Mouse (Mus musculus) heart, postnatal 0 days (tissue): ENCODE data around the gene Egln1. TPM values are rescaled to one million over a fixed set of nuclear protein-coding genes. Genes with fewer than 3 reads are reported as not detected.

Experiments used
- ATAC-seq: fragments of 200-750 bp; cut with Nextera tagmentation; 2 replicates; pipeline ENCODE4 v1.8.0; 2017; ENCODE audit warnings: low read depth, moderate number of reproducible peaks, moderate library complexity; ENCODE audit not compliant: insufficient read depth
- DNase-seq: peaks from one replicate; pipeline ENCODE4 v3.0.0-alpha.2; 2016; ENCODE audit warnings: low spot score
- H3K27ac ChIP-seq: fragments of 300-500 bp; sonication (generic); 2 replicates; pipeline ENCODE4 v1.5.1; 2014; ENCODE audit warnings: low read depth, mild to moderate bottlenecking
- H3K27me3 ChIP-seq: fragments of 300-500 bp; sonication (generic); 2 replicates; pipeline ENCODE4 v1.6.1; 2014; ENCODE audit warnings: low read length, mixed read lengths; ENCODE audit not compliant: control insufficient read depth, insufficient read depth
- H3K36me3 ChIP-seq: fragments of 300-500 bp; sonication (generic); replicated peaks from 2 replicates; pipeline ENCODE4 v1.6.1; 2014; ENCODE audit warnings: low read length, mixed read lengths; ENCODE audit not compliant: control insufficient read depth, insufficient read depth
- H3K4me1 ChIP-seq: fragments of 300-500 bp; sonication (generic); 2 replicates; pipeline ENCODE4 v1.6.1; 2014; ENCODE audit warnings: antibody characterized with exemption; ENCODE audit not compliant: control insufficient read depth, insufficient read depth
- H3K4me2 ChIP-seq: fragments of 300-500 bp; sonication (generic); 2 replicates; pipeline ENCODE4 v1.6.1; 2014; ENCODE audit warnings: low read depth, mild to moderate bottlenecking, low read length, moderate library complexity
- H3K4me3 ChIP-seq: fragments of 300-500 bp; sonication (generic); 2 replicates; pipeline ENCODE4 v1.5.1; 2014; ENCODE audit warnings: low read depth, low read length
- H3K9ac ChIP-seq: fragments of 300-500 bp; sonication (generic); replicated peaks from 2 replicates; pipeline ENCODE4 v1.6.1; 2014; ENCODE audit warnings: low read depth, low read length, mixed read lengths
- H3K9me3 ChIP-seq: fragments of 300-500 bp; sonication (generic); replicated peaks from 2 replicates; pipeline ENCODE4 v1.6.1; 2016; ENCODE audit warnings: low read length; ENCODE audit not compliant: control insufficient read depth
- CTCF ChIP-seq: IDR thresholded peaks from 2 replicates; pipeline ENCODE4 v1.5.1; 2016; ENCODE audit warnings: antibody characterized with exemption, control low read depth, low read depth
- EP300 ChIP-seq: IDR thresholded peaks from 2 replicates; pipeline ENCODE4 v1.6.1; 2016; ENCODE audit warnings: antibody characterized with exemption, low read depth
- WGBS: fragments of 180-500 bp; shearing (Covaris S2); extraction: QIAGEN DNeasy Blood & Tissue Kit; methylation state at CpG from one replicate; pipeline ENCODE4 v1.1.7; 2014; 5-methylcytosine and 5-hydroxymethylcytosine counted together
- polyA plus RNA-seq: library from polyadenylated mRNA; unstranded; fragments of >200 nt; fragmentation: Nextera tagmentation; extraction: Ambion mirVana; gene quantifications from 2 replicates; pipeline ENCODE4 v1.2.1, GENCODE M21; 2015
- total RNA-seq: library from RNA; depleted of rRNA; stranded (reverse); fragments of >200 nt; gene quantifications from 2 replicates; pipeline ENCODE4 v1.2.3, GENCODE M21; 2014; ENCODE audit warnings: low replicate concordance; rRNA removed

Gene Egln1
- total RNA-seq (60.9 and 79.6 TPM in 2 replicates), polyA plus RNA-seq (16.5 and 17.7 TPM in 2 replicates)

DNA sequence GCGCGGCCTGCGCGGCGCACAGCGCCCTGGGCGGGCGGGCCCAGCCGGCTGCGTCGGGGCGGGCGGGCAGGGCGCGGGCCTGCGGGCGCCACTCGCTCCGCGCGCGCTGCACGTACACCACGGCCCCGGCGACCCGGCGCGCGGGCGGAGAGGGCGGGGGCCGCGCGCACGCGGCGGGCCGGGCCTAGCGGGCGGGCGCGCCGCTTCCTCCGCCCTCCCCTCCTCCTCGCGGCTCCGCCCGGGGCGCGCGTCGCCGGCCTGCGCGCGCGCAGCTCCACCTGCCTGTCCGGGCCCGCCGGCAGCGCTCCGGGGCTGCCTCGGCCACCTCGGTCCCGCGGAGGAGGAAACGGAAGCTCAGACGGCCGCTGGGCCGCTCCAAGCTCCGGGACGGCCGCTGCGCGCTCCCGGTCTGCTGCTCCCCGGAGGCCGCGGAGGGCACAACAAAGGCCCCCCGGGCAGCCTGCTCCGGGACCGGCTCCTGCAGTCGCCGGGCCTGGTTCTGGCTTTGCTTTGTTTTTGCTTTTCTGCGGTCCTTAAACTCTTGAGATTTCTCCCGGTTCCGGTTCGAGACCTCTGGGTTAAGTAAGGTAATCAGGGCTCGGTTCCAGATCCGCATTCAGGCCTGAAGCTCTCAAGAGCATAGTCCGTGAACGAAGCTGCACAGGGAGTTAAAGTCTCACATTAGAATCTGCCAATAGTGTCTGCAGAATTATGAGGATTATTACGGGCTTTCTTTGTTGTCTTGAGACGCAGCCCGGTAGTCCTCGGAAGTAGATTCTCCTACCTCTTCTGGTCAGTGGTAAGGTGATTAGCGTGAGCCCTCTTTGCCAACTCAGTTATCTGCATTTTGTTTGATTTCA lies at the start of gene Egln1:
TSS of gene Egln1 (minus strand) at position 116 of the 860 bp plus-strand sequence.
- peak; percentile 86 for ATAC-seq

GRCm38 (mm10) chr8:124995776-124996175 lies 46.7 kb upstream of the Egln1 start:
- Histone ChIP-seq H3K9ac (no peak overlapping the region), H3K4me2 (no peak overlapping the region), H3K27me3 (no peaks in the 10 kb centered on the region), H3K4me3 (no peak overlapping the region), H3K36me3 (no peaks in the 10 kb centered on the region), H3K4me1 (peaks cover 7% of the 10 kb centered on the region; the same call in 1 of the 2 replicates), H3K9me3 (peaks cover 17% of the 10 kb centered on the region), H3K27ac (no peak overlapping the region)
- WGBS: 54% methylated on average over 2 of the region's 2 CpGs
- ATAC-seq: no peak
- TF ChIP-seq CTCF (no peak), EP300 (no peak)
- no peak for DNase-seq

More for the DNA sequence above, at the start of gene Egln1:
- H3K27ac ChIP-seq: peak within 1 kb of the TSS; percentile 92
- peaks cover 32% of the 10 kb centered on the region for H3K4me1 ChIP-seq
- DNase-seq: peak; percentile 90
- peak within 1 kb of the TSS; percentile 74 for H3K4me3 ChIP-seq
- H3K9me3 ChIP-seq: no peaks in the 10 kb centered on the region
- H3K9ac ChIP-seq: peak within 1 kb of the TSS; percentile 73
- peak within 1 kb of the TSS; percentile 83 for H3K4me2 ChIP-seq
- no peak for TF ChIP-seq CTCF
- TF ChIP-seq EP300: no peak
- no peaks in the 10 kb centered on the region for H3K27me3 ChIP-seq
- under 1% methylated on average over 49 of the region's 98 CpGs for WGBS
- no peaks in the 10 kb centered on the region for H3K36me3 ChIP-seq

GRCm38 (mm10) chr8:124991668-124991926 lies 42.5 kb upstream of the Egln1 start:
- Histone ChIP-seq H3K27me3 (no peaks in the 10 kb centered on the region), H3K4me1 (peaks cover 7% of the 10 kb centered on the region; the same call in 1 of the 2 replicates), H3K4me3 (peak overlapping the region; percentile 34), H3K36me3 (no peaks in the 10 kb centered on the region), H3K27ac (no peak overlapping the region), H3K9me3 (no peaks in the 10 kb centered on the region), H3K9ac (no peak overlapping the region), H3K4me2 (peak overlapping the region; percentile 60)
- TF ChIP-seq EP300 (no peak), CTCF (no peak)
- DNase-seq (no peak), ATAC-seq (no peak)
- 9% methylated on average over 6 of the region's 6 CpGs for WGBS

DNA sequence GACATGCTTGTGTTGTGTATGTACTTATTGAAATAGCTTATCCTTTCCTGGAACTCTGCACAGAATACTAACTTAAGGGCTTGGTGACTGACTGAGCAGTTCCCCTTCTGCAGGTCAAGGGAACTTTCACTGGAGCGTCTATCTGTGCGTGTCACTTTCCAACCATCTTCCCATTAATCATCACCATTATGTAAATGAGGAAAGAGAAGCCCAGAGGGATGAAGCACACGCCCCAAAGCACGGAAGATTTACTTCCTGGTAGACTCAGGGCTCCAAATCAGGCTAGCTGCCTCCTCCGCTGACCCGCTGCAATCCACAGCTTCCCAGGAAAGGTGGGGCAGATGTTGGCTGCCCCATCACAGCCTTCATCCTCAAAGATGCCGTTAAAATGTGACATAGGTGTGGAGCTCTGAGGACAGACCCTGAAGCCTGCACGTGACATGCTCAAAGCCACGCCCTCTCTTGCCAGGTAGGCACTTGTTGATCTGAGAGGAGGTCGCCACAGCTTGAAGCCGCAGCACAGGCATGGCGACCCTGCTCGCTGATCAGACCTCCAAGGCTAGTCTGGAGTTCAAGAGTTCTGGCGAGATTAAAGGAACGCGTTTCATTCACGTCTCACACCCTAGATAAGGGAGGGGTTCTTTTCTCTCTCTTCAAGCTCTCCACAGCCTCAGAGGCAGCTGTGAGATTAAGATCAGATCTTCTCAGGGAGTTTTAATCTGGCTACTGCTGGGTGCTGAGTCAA lies 42.0 kb upstream of the Egln1 start:
- peaks cover 7% of the 10 kb centered on the region; the same call in 1 of the 2 replicates for H3K4me1 ChIP-seq
- no peaks in the 10 kb centered on the region for H3K9me3 ChIP-seq
- ATAC-seq (no peak), DNase-seq (no peak)
- TF ChIP-seq EP300 (no peak), CTCF (no peak)
- 10% methylated on average over 17 of the region's 17 CpGs for WGBS
- peak overlapping the region; percentile 60 for H3K4me2 ChIP-seq
- H3K4me3 ChIP-seq: peak overlapping the region; percentile 34
- no peaks in the 10 kb centered on the region for H3K27me3 ChIP-seq
- H3K36me3 ChIP-seq: no peaks in the 10 kb centered on the region
- no peak overlapping the region for H3K9ac ChIP-seq
- no peak overlapping the region for H3K27ac ChIP-seq

GRCm38 (mm10) chr8:124980828-124981227 lies 31.7 kb upstream of the Egln1 start:
- Histone ChIP-seq H3K9ac (no peak overlapping the region), H3K9me3 (peaks cover 7% of the 10 kb centered on the region; the same call in 1 of the 2 replicates), H3K4me1 (no peaks in the 10 kb centered on the region), H3K4me2 (no peak overlapping the region), H3K36me3 (no peaks in the 10 kb centered on the region), H3K4me3 (no peak overlapping the region), H3K27me3 (no peaks in the 10 kb centered on the region), H3K27ac (no peak overlapping the region)
- no peak for TF ChIP-seq CTCF
- TF ChIP-seq EP300: no peak
- DNase-seq (no peak), ATAC-seq (no peak)
- WGBS: 78% methylated on average over 8 of the region's 8 CpGs
